Mouse (Mus musculus): ENCODE measurements at regions not wholly inside any gene's neighbourhood (a gene's known extent, or its start where the extent isn't known, plus 50 kb on each side); places are given as distances from the start of the nearest gene placed in this dataset.

- no peak for DNase-seq (ENCODE audit: low read depth, low spot score)
Observed at GRCm38 (mm10) chr1:24832246-24832645, 153.8 kb downstream of the Lmbrd1 start.

GRCm38 (mm10) chr1:24866877-24867276 is 188.4 kb downstream of the Lmbrd1 start:
- DNase-seq (ENCODE audit: low read depth, low spot score) = no peak

- no peak for DNase-seq (ENCODE audit: low read depth, low spot score)
Observed at GRCm38 (mm10) chr1:24869772-24870171, 191.3 kb downstream of the Lmbrd1 start.

- DNase-seq (ENCODE audit: low read depth, low spot score) = no peak
Observed at GRCm38 (mm10) chr1:24870685-24871417, 192.4 kb downstream of the Lmbrd1 start.

- no peak for DNase-seq (ENCODE audit: low read depth, low spot score)
Observed at GRCm38 (mm10) chr1:24877014-24877413, 198.6 kb downstream of the Lmbrd1 start.

- DNase-seq (ENCODE audit: low read depth, low spot score) = no peak
Observed at GRCm38 (mm10) chr1:24883638-24884037, 205.2 kb downstream of the Lmbrd1 start.

- DNase-seq (ENCODE audit: low read depth, low spot score) = peak; percentile 10
Observed at GRCm38 (mm10) chr1:24901278-24901677, 222.8 kb downstream of the Lmbrd1 start.

GRCm38 (mm10) chr1:24938303-24939263 is 260.2 kb downstream of the Lmbrd1 start:
- no peak for DNase-seq (ENCODE audit: low read depth, low spot score)

GRCm38 (mm10) chr1:24942757-24943296 is 264.4 kb downstream of the Lmbrd1 start:
- DNase-seq (ENCODE audit: low read depth, low spot score) = no peak

- DNase-seq (ENCODE audit: low read depth, low spot score) = no peak
Observed at GRCm38 (mm10) chr1:24943451-24943850, 265.0 kb downstream of the Lmbrd1 start.

- DNase-seq (ENCODE audit: low read depth, low spot score) = no peak
Observed at GRCm38 (mm10) chr1:24972681-24973080, 294.3 kb downstream of the Lmbrd1 start.

GRCm38 (mm10) chr1:25008456-25009169 is 330.2 kb downstream of the Lmbrd1 start:
- no peak for DNase-seq (ENCODE audit: low read depth, low spot score)

- DNase-seq (ENCODE audit: low read depth, low spot score) = no peak
Observed at GRCm38 (mm10) chr1:25012754-25013153, 334.3 kb downstream of the Lmbrd1 start.
